Mouse (Mus musculus) layer of hippocampus, adult 11-12 months (tissue): ENCODE results near the gene Tas2r121.
"Not testable (repeated sequence)": the region's sequence is repeated elsewhere in the genome, so short reads cannot be mapped to it uniquely, and the experiment has no call there.

Experiments used
- DNase-seq: peaks from one replicate; pipeline ENCODE4 v3.0.0; 2022; ENCODE audit warnings: low spot score

The Tas2r121 gene

DNA sequence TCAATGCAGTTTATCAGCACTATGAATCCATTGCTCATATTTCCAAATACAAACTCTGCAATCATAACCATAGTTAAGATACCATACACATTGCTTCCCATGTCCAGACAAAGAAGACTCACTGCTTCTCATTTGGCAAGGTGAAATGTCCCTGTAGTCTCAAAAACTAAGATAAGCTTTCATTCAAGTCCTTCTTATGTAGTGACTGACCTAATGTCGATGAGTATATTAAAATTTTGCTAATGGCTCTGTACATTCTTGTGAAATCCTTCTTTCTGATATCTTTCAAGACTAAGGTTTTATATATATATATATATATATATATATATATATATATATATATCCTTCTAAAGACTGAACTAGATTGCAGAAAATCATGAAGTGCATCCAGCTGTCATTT, at the start of gene Tas2r121:
Tas2r121 (minus strand) TSS at position 101 of the 400 bp plus-strand sequence.
- DNase-seq: no peak

DNA sequence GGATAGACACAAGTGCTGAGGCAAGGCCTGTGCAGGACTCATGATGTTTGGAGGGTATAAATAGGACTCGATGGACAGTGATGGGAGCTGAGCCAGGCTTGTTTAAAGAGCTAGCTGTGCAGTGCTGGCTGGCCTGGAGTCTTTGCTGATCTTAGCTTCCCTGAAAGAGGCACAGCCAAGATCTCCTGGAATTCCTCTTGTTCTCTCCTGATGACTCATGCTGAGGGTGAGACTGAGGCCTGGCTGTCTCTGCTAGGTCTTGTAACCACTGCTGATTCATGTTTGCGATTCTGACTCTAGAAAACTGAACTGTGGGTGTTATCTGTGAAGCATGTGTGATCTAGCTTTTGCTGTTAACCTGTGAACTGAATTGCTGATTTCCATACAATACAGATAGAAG, 49.4 kb upstream of the Tas2r121 start:
- no peak for DNase-seq

DNA sequence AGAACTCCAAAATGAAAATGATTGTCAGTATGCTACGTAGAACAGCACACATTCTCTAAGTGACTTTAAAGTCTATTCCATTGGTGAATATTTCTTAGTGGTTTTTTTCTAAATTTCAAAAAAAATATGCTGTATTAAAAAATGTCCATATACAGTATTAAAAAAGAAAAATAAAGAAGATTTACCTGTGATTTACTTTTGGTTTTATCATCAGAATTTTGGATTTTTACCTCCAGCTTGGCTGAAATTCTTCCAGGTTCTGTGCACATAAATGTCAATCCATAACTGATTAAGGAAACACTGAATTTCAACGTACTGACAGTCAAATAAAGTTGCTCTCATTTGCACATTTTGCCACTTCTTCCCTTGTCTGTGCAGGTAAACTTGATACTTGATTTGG, 37.1 kb upstream of the Tas2r121 start, which contains the start of gene Tas2r115:
Tas2r115 (minus strand) TSS at position 101 of the 400 bp plus-strand sequence.
- no peak for DNase-seq

DNA sequence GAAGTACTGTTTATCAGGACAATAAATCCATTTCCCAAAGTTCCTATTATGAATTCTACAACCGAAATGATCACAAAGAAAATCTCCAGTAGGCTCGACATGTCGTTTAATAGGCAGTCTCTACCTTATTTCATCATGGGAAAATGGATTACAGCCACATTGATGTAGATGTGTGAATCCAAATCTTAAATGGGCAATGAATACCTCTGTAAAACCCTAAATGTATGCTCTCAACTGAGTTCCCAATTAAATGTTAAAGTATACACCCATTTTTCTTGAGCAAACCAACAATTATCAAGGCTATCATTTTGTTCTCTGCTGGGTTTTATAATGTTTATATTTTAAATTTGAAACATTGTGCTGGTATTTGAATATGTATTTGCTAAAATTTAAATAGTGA, 11.0 kb upstream of the Tas2r121 start, which contains the start of gene Tas2r122:
Tas2r122 (minus strand) TSS at position 101 of the 400 bp plus-strand sequence.
- no peak for DNase-seq

DNA sequence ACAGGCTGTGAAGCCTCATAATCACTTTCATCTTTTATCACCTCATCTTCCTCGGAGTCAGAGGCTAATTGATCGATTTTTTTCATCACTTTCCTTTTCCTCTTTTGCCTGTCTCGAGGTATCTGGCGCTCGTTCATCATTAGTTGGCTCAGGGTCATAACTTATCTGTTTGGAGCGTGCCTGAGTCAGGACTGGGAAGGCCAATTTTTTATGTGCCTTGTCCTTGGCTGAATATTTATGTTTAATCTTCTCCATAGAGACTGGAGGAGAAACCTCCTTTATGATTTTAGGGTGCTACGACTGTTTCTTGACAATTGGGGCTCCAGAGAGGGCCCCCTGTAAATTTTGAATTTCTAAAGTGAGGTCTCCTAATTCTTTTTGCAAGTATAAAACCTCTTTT, 9.2 kb downstream of the Tas2r121 start:
- DNase-seq: not testable (repeated sequence)

DNA sequence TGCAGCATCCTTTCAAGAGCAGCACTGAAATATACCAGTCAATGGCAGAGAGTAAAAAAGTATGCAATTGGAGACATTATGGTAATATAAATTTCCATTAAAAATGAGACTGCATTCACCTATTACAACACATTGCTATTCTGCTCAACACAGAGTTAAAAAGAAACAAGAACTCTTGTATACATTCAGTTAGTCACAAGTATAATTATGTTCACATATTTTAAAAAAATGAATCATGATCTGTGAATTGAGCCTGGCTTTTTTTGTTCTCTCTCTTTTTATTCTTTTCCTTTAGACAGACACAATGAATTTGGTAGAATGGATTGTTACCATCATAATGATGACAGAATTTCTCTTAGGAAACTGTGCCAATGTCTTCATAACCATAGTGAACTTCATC, 44.2 kb downstream of the Tas2r121 start, which contains the start of gene Tas2r120:
Tas2r120 (plus strand) TSS at position 301 of the 400 bp plus-strand sequence.
- no peak for DNase-seq

DNA sequence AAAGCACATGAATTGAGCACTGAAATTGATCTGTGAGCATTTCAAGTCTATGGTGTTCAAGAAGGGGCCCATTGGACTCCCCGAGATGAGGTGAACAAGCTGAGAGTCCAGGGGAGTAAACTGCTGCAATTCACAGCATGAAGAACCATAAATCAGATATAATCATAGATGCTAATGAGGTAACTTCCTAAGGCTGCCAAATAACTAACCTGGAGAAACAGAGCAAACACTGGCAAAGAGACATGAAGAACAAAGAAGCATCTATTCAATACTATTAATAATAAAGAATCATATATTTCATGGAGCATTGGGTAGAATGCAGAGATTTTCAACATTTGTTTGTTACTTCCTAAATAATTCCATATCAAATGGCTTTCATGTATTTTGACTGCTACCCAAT, 49.4 kb downstream of the Tas2r121 start, which contains the start of gene A630073D07Rik:
A630073D07Rik (minus strand) TSS at position 101 of the 400 bp plus-strand sequence.
- no peak for DNase-seq
